Mouse (Mus musculus): ENCODE results near the gene Cort. TPM values are rescaled to one million over a fixed set of nuclear protein-coding genes. Genes with fewer than 3 reads are reported as not detected.

Gene Cort
- polyA plus RNA-seq, 1 experiment from 2014 or later = 0.63 TPM

DNA sequence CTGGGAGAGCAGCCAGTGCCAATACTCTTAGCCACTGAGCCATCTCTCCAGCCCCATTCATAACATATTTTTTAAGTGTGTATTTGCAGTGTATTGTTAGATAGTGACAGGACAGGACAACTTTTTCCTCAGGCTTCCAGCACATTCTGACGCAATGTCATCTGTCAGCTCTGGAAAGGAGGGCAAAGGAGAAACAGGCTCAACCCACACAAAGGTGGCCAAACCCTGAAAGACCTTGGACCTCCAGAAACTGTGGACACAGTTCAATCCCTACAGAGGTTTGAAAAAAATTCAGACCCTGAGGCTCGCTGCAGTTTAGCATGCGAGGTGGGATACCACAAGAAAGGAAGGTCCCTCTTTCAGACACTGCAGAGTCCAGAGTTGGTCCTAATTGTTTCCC lies 28.6 kb downstream of the Cort start:
- Histone ChIP-seq H3K36me3 (ENCODE audit: control insufficient read depth, insufficient read depth, low read length) (no peaks in the 10 kb centered on the region), H3K27ac (ENCODE audit: low read depth, low read length) (no peak overlapping the region), H3K4me1 (ENCODE audit: control insufficient read depth, insufficient read depth, low read length) (peaks cover 15% of the 10 kb centered on the region), H3K9me3 (ENCODE audit: control insufficient read depth, low read length) (no peaks in the 10 kb centered on the region), H3K27me3 (ENCODE audit: control insufficient read depth, insufficient read depth, low read length) (no peaks in the 10 kb centered on the region), H3K9ac (ENCODE audit: low read length) (no peak overlapping the region), H3K4me2 (no peak overlapping the region), H3K4me3 (ENCODE audit: low read depth, low read length) (no peak overlapping the region)
- ATAC-seq (ENCODE audit: low FRiP score) = no peak
- no peak for DNase-seq (ENCODE audit: low spot score, missing footprints)
- 80% methylated on average over 3 of the region's 3 CpGs for WGBS

DNA sequence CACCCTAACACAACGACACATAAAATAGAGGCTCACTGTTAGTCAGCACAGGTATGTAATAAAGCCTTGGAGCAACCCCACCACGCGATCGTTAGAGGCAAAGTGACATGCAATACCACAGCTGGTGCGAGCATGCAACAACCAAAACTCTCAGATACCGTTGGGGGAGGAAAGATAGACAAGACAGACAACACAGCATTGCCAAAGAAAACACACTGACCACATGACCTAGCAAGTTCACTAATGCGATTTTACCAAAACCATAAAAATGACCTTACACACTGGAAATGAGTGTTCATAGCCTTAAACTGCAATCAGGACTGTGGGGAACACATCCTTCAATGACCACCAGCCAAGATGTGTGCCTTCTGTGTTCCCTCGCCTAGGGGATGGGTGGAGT lies 35.2 kb downstream of the Cort start:
- H3K4me2 ChIP-seq = no peak overlapping the region
- 92% methylated on average over 8 of the region's 8 CpGs for WGBS
- no peaks in the 10 kb centered on the region; the same call in 1 of the 2 replicates for H3K36me3 ChIP-seq (ENCODE audit: control insufficient read depth, insufficient read depth, low read length)
- no peak for DNase-seq (ENCODE audit: low spot score, missing footprints)
- H3K9ac ChIP-seq (ENCODE audit: low read length) = no peak overlapping the region
- H3K27me3 ChIP-seq (ENCODE audit: control insufficient read depth, insufficient read depth, low read length) = no peaks in the 10 kb centered on the region
- no peak overlapping the region for H3K27ac ChIP-seq (ENCODE audit: low read depth, low read length)
- no peaks in the 10 kb centered on the region for H3K9me3 ChIP-seq (ENCODE audit: control insufficient read depth, low read length)
- H3K4me3 ChIP-seq (ENCODE audit: low read depth, low read length) = no peak overlapping the region
- no peak for ATAC-seq (ENCODE audit: low FRiP score)
- H3K4me1 ChIP-seq (ENCODE audit: control insufficient read depth, insufficient read depth, low read length) = no peaks in the 10 kb centered on the region

DNA sequence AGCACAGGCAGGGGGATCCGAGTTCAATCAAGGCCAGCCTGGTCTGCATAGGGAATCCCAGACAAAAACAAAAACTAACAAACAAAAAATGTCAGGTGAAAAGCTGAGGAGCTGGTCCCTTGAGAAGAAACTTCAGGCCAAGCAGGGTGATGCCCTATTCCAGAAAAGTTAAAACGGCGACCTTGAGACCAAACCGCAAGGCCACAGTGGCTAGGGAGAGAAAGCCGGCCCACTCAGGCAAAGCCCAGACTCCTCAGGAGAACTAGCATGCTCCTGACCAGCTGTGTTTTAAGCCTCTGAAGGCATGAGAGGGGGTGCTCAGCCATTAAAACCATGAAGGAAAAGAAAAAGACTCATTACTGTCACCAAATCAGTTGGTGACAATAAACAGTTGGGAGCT lies 41.2 kb downstream of the Cort start:
- no peaks in the 10 kb centered on the region for H3K9me3 ChIP-seq (ENCODE audit: control insufficient read depth, low read length)
- 78% methylated on average over 5 of the region's 5 CpGs for WGBS
- DNase-seq (ENCODE audit: low spot score, missing footprints) (no peak), ATAC-seq (ENCODE audit: low FRiP score) (no peak)
- no peaks in the 10 kb centered on the region for H3K4me1 ChIP-seq (ENCODE audit: control insufficient read depth, insufficient read depth, low read length)
- H3K36me3 ChIP-seq (ENCODE audit: control insufficient read depth, insufficient read depth, low read length) = no peaks in the 10 kb centered on the region
- no peaks in the 10 kb centered on the region for H3K27me3 ChIP-seq (ENCODE audit: control insufficient read depth, insufficient read depth, low read length)
- H3K4me2 ChIP-seq = no peak overlapping the region
- H3K27ac ChIP-seq (ENCODE audit: low read depth, low read length) = no peak overlapping the region
- H3K9ac ChIP-seq (ENCODE audit: low read length) = no peak overlapping the region
- H3K4me3 ChIP-seq (ENCODE audit: low read depth, low read length) = no peak overlapping the region

DNA sequence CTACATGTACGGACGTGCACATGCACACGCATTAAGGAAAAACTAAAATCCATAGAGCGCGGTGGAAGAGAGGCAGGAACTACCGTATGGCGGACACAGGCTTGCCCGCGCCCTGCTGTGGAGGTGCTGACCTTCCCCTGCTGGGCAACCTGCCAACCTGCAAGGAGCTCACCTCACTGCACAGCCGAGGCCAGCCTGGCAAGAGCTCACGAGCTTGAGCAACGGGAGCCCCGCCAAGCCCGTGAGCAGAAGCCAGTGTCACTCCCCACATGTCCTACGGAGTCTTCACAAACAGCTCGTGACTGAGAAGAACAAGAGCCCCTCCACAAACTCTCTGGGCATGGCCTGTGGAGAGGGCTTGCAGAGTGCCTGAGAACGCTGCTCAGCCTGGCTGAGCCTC lies 45.0 kb downstream of the Cort start:
- no peaks in the 10 kb centered on the region for H3K36me3 ChIP-seq (ENCODE audit: control insufficient read depth, insufficient read depth, low read length)
- no peaks in the 10 kb centered on the region for H3K27me3 ChIP-seq (ENCODE audit: control insufficient read depth, insufficient read depth, low read length)
- ATAC-seq (ENCODE audit: low FRiP score) (no peak), DNase-seq (ENCODE audit: low spot score, missing footprints) (no peak)
- no peak overlapping the region for H3K4me3 ChIP-seq (ENCODE audit: low read depth, low read length)
- no peak overlapping the region for H3K9ac ChIP-seq (ENCODE audit: low read length)
- no peaks in the 10 kb centered on the region for H3K9me3 ChIP-seq (ENCODE audit: control insufficient read depth, low read length)
- H3K4me1 ChIP-seq (ENCODE audit: control insufficient read depth, insufficient read depth, low read length) = no peaks in the 10 kb centered on the region
- H3K4me2 ChIP-seq = no peak overlapping the region
- 87% methylated on average over 17 of the region's 17 CpGs for WGBS
- H3K27ac ChIP-seq (ENCODE audit: low read depth, low read length) = no peak overlapping the region

DNA sequence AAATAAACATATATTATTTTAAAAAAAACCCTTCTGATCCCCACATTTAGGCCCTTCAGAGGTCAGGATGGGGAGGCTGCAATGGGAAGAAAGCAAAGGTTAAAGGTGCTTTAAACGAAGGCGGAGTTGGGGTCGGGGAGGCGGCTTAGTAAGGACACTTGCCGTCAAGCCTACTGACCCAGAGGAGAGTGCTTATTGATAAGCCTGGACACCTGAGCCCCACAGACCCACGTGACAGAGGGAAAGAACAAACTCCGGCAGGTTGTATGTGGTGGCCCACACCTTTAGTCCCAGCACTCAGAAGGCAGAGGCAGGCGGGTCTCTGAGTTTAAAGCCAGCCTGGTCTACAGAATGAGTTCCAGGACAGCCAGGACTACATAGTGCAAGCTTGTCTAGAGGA lies 46.5 kb downstream of the Cort start:
- DNase-seq (ENCODE audit: low spot score, missing footprints) = no peak
- WGBS = 89% methylated on average over 8 of the region's 8 CpGs

DNA sequence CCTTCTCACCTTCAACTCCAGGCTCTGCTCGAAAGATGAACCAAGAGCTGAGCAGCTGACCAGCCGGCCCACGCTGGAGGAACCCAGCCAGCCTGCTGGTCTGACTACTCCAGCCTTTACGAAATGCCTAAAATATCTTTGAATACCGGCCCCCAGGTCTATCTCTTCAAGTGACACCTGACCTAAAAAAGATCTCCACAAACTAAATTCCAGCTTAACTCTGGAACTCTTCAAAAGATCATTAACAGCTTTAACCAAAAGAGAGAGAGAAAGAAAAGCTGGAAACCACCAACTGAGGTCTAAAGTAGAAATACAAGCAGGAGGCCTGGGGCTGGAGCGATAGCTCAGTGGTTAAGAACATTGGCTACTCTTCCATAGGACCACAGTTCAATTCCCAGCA lies 46.9 kb downstream of the Cort start:
- 87% methylated on average over 6 of the region's 6 CpGs for WGBS
- Histone ChIP-seq H3K4me3 (ENCODE audit: low read depth, low read length) (no peak overlapping the region), H3K9ac (ENCODE audit: low read length) (no peak overlapping the region), H3K36me3 (ENCODE audit: control insufficient read depth, insufficient read depth, low read length) (no peaks in the 10 kb centered on the region), H3K27me3 (ENCODE audit: control insufficient read depth, insufficient read depth, low read length) (no peaks in the 10 kb centered on the region), H3K27ac (ENCODE audit: low read depth, low read length) (no peak overlapping the region), H3K4me2 (no peak overlapping the region), H3K4me1 (ENCODE audit: control insufficient read depth, insufficient read depth, low read length) (no peaks in the 10 kb centered on the region), H3K9me3 (ENCODE audit: control insufficient read depth, low read length) (no peaks in the 10 kb centered on the region)
- no peak for DNase-seq (ENCODE audit: low spot score, missing footprints)
- no peak for ATAC-seq (ENCODE audit: low FRiP score)

More for the DNA sequence above, 46.5 kb downstream of the Cort start:
- Histone ChIP-seq H3K36me3 (ENCODE audit: control insufficient read depth, insufficient read depth, low read length) (no peaks in the 10 kb centered on the region), H3K4me2 (no peak overlapping the region), H3K9ac (ENCODE audit: low read length) (no peak overlapping the region), H3K27me3 (ENCODE audit: control insufficient read depth, insufficient read depth, low read length) (no peaks in the 10 kb centered on the region), H3K9me3 (ENCODE audit: control insufficient read depth, low read length) (no peaks in the 10 kb centered on the region), H3K4me3 (ENCODE audit: low read depth, low read length) (no peak overlapping the region), H3K27ac (ENCODE audit: low read depth, low read length) (no peak overlapping the region), H3K4me1 (ENCODE audit: control insufficient read depth, insufficient read depth, low read length) (no peaks in the 10 kb centered on the region)
- no peak for ATAC-seq (ENCODE audit: low FRiP score)

DNA sequence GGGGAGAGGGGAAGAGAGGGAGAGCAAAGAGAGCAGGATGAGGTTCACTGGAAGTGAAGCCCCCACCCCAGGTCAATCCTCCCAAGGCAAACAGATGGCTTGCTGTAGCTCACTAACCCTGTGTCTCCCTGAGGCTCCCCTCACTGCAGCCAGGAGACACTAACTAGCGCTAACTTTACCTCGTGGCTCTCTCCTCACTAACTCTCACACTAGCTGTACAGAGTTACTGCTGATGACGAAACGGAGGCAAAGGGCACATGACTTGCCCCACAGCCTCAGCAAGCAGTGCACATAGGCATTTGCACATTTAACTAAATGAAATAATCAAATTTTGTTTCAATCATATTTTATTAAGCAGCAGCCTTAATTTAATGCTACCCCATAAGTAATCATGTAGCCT lies 48.3 kb downstream of the Cort start:
- Histone ChIP-seq H3K4me2 (no peak overlapping the region), H3K36me3 (ENCODE audit: control insufficient read depth, insufficient read depth, low read length) (no peaks in the 10 kb centered on the region), H3K27ac (ENCODE audit: low read depth, low read length) (no peak overlapping the region), H3K9ac (ENCODE audit: low read length) (no peak overlapping the region), H3K9me3 (ENCODE audit: control insufficient read depth, low read length) (no peaks in the 10 kb centered on the region), H3K4me1 (ENCODE audit: control insufficient read depth, insufficient read depth, low read length) (no peaks in the 10 kb centered on the region), H3K27me3 (ENCODE audit: control insufficient read depth, insufficient read depth, low read length) (no peaks in the 10 kb centered on the region), H3K4me3 (ENCODE audit: low read depth, low read length) (no peak overlapping the region)
- 75% methylated on average over 4 of the region's 4 CpGs for WGBS
- no peak for ATAC-seq (ENCODE audit: low FRiP score)
- DNase-seq (ENCODE audit: low spot score, missing footprints) = no peak

DNA sequence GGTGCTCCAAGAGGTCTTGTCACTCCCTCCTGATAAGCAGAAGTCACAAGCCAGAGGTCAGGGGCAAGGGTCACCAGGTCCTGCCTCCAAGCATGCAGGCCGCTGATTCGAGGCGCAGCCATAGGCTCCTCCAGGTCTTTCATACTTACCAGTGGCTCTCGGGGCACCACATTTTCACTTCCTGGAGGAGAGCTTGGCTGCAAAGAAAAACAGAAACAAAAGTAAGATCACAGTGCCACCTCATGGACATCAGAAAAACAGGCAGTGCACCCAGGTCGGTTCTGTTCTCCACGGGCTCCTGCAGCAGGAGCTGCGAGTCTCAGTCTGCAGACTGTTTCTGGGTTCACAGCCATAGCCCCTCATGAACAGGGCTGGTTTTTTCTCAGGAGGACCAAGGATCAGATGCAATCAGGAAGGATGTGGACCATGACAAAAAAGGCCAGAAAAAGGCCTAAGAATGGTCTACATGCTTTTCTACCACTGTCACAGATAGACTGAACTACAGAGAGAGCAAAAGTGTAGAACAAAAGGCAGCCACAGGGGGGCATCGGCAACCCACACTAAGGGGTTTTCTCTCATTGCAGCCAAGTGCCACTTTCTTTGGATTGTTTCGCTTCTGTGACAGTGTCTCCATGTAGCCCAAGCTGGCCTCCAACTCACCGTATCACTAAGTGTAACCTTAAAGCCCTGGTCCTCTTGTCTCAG lies 50.5 kb downstream of the Cort start:
- no peaks in the 10 kb centered on the region for H3K36me3 ChIP-seq (ENCODE audit: control insufficient read depth, insufficient read depth, low read length)
- H3K9ac ChIP-seq (ENCODE audit: low read length) = no peak overlapping the region
- 29% methylated on average over 10 of the region's 10 CpGs for WGBS
- H3K4me2 ChIP-seq = no peak overlapping the region
- no peak overlapping the region for H3K4me3 ChIP-seq (ENCODE audit: low read depth, low read length)
- H3K4me1 ChIP-seq (ENCODE audit: control insufficient read depth, insufficient read depth, low read length) = no peaks in the 10 kb centered on the region
- DNase-seq (ENCODE audit: low spot score, missing footprints) (peak; percentile 96), ATAC-seq (ENCODE audit: low FRiP score) (peak; percentile 62)
- H3K9me3 ChIP-seq (ENCODE audit: control insufficient read depth, low read length) = no peaks in the 10 kb centered on the region
- no peaks in the 10 kb centered on the region for H3K27me3 ChIP-seq (ENCODE audit: control insufficient read depth, insufficient read depth, low read length)
- H3K27ac ChIP-seq (ENCODE audit: low read depth, low read length) = no peak overlapping the region

DNA sequence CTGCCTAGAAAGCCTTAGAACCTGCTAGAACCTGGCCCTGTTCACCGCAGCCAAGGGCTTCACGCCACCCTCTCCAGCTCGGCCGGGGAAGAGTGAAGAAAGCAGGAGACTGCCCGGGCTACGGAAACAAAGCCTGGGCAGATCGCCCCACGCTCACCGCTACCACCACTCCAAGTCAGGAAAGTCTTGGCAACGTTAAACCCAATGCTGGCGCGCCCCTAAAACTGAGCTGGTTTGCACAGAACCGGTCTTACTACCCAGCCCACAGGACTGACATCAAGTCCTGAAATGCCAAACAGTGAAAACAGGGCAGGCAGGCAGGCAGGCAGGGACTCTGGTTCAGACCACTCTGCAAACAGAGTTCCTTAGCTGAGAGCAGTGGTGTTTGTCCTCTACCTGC lies 51.5 kb downstream of the Cort start:
- no peak for ATAC-seq (ENCODE audit: low FRiP score)
- Histone ChIP-seq H3K9ac (ENCODE audit: low read length) (no peak overlapping the region), H3K36me3 (ENCODE audit: control insufficient read depth, insufficient read depth, low read length) (no peaks in the 10 kb centered on the region), H3K4me2 (no peak overlapping the region), H3K9me3 (ENCODE audit: control insufficient read depth, low read length) (no peaks in the 10 kb centered on the region), H3K4me3 (ENCODE audit: low read depth, low read length) (no peak overlapping the region), H3K27me3 (ENCODE audit: control insufficient read depth, insufficient read depth, low read length) (no peaks in the 10 kb centered on the region), H3K27ac (ENCODE audit: low read depth, low read length) (no peak overlapping the region), H3K4me1 (ENCODE audit: control insufficient read depth, insufficient read depth, low read length) (no peaks in the 10 kb centered on the region)
- WGBS = 94% methylated on average over 13 of the region's 13 CpGs
- DNase-seq (ENCODE audit: low spot score, missing footprints) = no peak

Data from midbrain, embryonic 11.5 days (tissue).